Mouse (Mus musculus) brown adipose tissue, adult 24 weeks (tissue): ENCODE measurements at regions not wholly inside any gene's neighbourhood (a gene's known extent, or its start where the extent isn't known, plus 50 kb on each side); places are given as distances from the start of the nearest gene placed in this dataset.

ENCODE experiments used
- H3K27ac ChIP-seq: fragments of 200-500 bp; replicated peaks from 2 replicates; pipeline ENCODE4 v1.5.1; 2012; ENCODE audit warnings: low read depth, mild to moderate bottlenecking, low read length
- H3K4me1 ChIP-seq: fragments of 200-500 bp; 2 replicates; pipeline ENCODE4 v1.6.1; 2012; ENCODE audit warnings: low read length, mixed read lengths; ENCODE audit not compliant: control insufficient read depth, insufficient read depth, insufficient read length
- H3K4me3 ChIP-seq: fragments of 200-500 bp; 2 replicates; pipeline ENCODE4 v1.5.1; 2012; ENCODE audit warnings: low read depth, mild to moderate bottlenecking, low read length, moderate library complexity; ENCODE audit not compliant: insufficient read depth

- Histone ChIP-seq H3K4me1 (no peaks in the 10 kb centered on the region), H3K27ac (no peak overlapping the region), H3K4me3 (no peak overlapping the region)
Observed at GRCm38 (mm10) chr1:90268131-90268691, 64.4 kb downstream of the Ackr3 start.

GRCm38 (mm10) chr1:90268951-90269350, 65.2 kb downstream of the Ackr3 start:
- Histone ChIP-seq H3K27ac (no peak overlapping the region), H3K4me1 (no peaks in the 10 kb centered on the region), H3K4me3 (no peak overlapping the region)

- no peak overlapping the region for H3K4me3 ChIP-seq
- H3K4me1 ChIP-seq, result no peaks in the 10 kb centered on the region
- H3K27ac ChIP-seq, result no peak overlapping the region
Observed at GRCm38 (mm10) chr1:90269836-90270235, 66.1 kb downstream of the Ackr3 start.

GRCm38 (mm10) chr1:90271326-90271725, 67.5 kb downstream of the Ackr3 start:
- no peak overlapping the region for H3K4me3 ChIP-seq
- H3K4me1 ChIP-seq, result no peaks in the 10 kb centered on the region
- no peak overlapping the region for H3K27ac ChIP-seq

GRCm38 (mm10) chr1:90272411-90272810, 68.6 kb downstream of the Ackr3 start:
- Histone ChIP-seq H3K27ac (no peak overlapping the region), H3K4me1 (no peaks in the 10 kb centered on the region), H3K4me3 (no peak overlapping the region)

- Histone ChIP-seq H3K4me1 (no peaks in the 10 kb centered on the region), H3K27ac (no peak overlapping the region), H3K4me3 (no peak overlapping the region)
Observed at GRCm38 (mm10) chr1:90272830-90273628, 69.2 kb downstream of the Ackr3 start.

- H3K4me3 ChIP-seq, result no peak overlapping the region
- H3K27ac ChIP-seq, result no peak overlapping the region
- peaks cover 5% of the 10 kb centered on the region; the same call in 1 of the 2 replicates for H3K4me1 ChIP-seq
Observed at GRCm38 (mm10) chr1:90273629-90273928, 69.8 kb downstream of the Ackr3 start.

- H3K4me1 ChIP-seq, result peaks cover 8% of the 10 kb centered on the region; the same call in 1 of the 2 replicates
Observed at GRCm38 (mm10) chr1:90274968-90275651, 71.3 kb downstream of the Ackr3 start.

GRCm38 (mm10) chr1:90275786-90276520, 72.2 kb downstream of the Ackr3 start:
- no peak overlapping the region for H3K4me3 ChIP-seq
- peaks cover 8% of the 10 kb centered on the region; the same call in 1 of the 2 replicates for H3K4me1 ChIP-seq
- no peak overlapping the region for H3K27ac ChIP-seq

More at GRCm38 (mm10) chr1:90274968-90275651, 71.3 kb downstream of the Ackr3 start:
- Histone ChIP-seq H3K4me3 (no peak overlapping the region), H3K27ac (no peak overlapping the region)

GRCm38 (mm10) chr1:90277486-90278255, 73.9 kb downstream of the Ackr3 start:
- H3K4me1 ChIP-seq, result peaks cover 8% of the 10 kb centered on the region; the same call in 1 of the 2 replicates
- no peak overlapping the region for H3K4me3 ChIP-seq
- H3K27ac ChIP-seq, result 0 out of 2 replicates have a peak overlapping the region, but pooled peaks have one; percentile 27

- H3K4me1 ChIP-seq, result peaks cover 8% of the 10 kb centered on the region; the same call in 1 of the 2 replicates
- H3K4me3 ChIP-seq, result no peak overlapping the region
- no peak overlapping the region for H3K27ac ChIP-seq
Observed at GRCm38 (mm10) chr1:90279066-90279839, 75.5 kb downstream of the Ackr3 start.

- no peak overlapping the region for H3K27ac ChIP-seq
- H3K4me1 ChIP-seq, result peaks cover 8% of the 10 kb centered on the region; the same call in 1 of the 2 replicates
Observed at GRCm38 (mm10) chr1:90280227-90280626, 76.4 kb downstream of the Ackr3 start.

GRCm38 (mm10) chr1:90281255-90281654, 77.5 kb downstream of the Ackr3 start:
- H3K4me3 ChIP-seq, result no peak overlapping the region
- no peak overlapping the region for H3K27ac ChIP-seq
- H3K4me1 ChIP-seq, result peaks cover 8% of the 10 kb centered on the region; the same call in 1 of the 2 replicates

More at GRCm38 (mm10) chr1:90280227-90280626, 76.4 kb downstream of the Ackr3 start:
- H3K4me3 ChIP-seq, result no peak overlapping the region

GRCm38 (mm10) chr1:90281956-90282355, 78.2 kb downstream of the Ackr3 start:
- Histone ChIP-seq H3K4me3 (no peak overlapping the region), H3K27ac (no peak overlapping the region), H3K4me1 (peaks cover 8% of the 10 kb centered on the region; the same call in 1 of the 2 replicates)
